9 mouse cellular contexts compared by ENCODE assay signal in the genomic region with DNA sequence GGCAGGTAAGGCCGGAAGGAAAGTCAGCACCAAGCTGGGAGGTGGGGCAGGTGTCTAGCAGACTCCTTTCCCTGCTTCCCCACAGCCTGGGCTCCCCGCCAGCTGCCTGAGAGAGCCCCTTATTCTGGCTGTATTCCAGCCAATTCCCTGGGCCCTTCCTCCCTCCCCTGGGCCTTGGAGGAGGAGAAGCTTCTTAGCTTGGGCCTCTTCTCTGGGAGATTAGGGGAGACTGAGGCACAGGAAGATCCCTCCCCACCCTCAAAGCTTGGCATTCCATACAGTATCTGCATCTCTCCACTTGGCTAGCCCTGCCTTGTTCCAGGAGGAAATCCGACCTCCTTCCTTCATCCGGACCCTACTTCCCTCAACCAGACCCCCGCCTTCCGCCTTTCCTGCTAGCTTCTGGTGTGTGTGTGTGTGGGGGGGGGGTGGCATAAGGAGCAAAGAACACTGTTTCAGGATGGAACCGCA. TPM values are rescaled to one million over a fixed set of nuclear protein-coding genes. Genes with fewer than 3 reads are reported as not detected.
DNase-seq lines count a peak whose midpoint lies in the region; ATAC-seq lines count a peak whose summit lies in the region.
"Had no signal": no experiment of that assay in that cellular context is flagged by ENCODE, and none has a peak within 500 bp of the region (broad histone marks: within the 10 kb centered on the region; RNA-seq: fewer than 3 reads in every experiment).

No protein-coding gene starts in this region.

- H3K4me3 ChIP-seq in forebrain, embryonic 12.5 days (replicated peaks): peak overlapping the region; percentile 75
- peak overlapping the region; percentile 91 for H3K4me3 ChIP-seq in intestine, embryonic 16.5 days (ENCODE audit: low read length)
- H3K4me3 ChIP-seq in midbrain, embryonic 14.5 days (replicated peaks; ENCODE audit: low read depth, low read length): peak overlapping the region; percentile 100
- H3K4me3 ChIP-seq: erythroblast, embryonic 14.5 days had no signal

- H3K27me3 ChIP-seq in forebrain, embryonic 12.5 days: peaks cover 27% of the 10 kb centered on the region
- peaks cover 3% of the 10 kb centered on the region; the same call in 1 of the 2 replicates for H3K27me3 ChIP-seq in intestine, embryonic 16.5 days (replicated peaks; ENCODE audit: control insufficient read depth, insufficient read depth, low read length)
- no peaks in the 10 kb centered on the region for H3K27me3 ChIP-seq in midbrain, embryonic 14.5 days (ENCODE audit: control insufficient read depth, insufficient read depth, low read length)

- H3K4me2 ChIP-seq in forebrain, embryonic 12.5 days: peak overlapping the region; percentile 89
- peak overlapping the region; percentile 97 for H3K4me2 ChIP-seq in intestine, embryonic 16.5 days (ENCODE audit: low read depth, low read length)
- H3K4me2 ChIP-seq in midbrain, embryonic 14.5 days (ENCODE audit: low read length): peak overlapping the region; percentile 67

- peak overlapping the region; percentile 94 for H3K27ac ChIP-seq in forebrain, embryonic 12.5 days
- H3K27ac ChIP-seq in intestine, embryonic 16.5 days (ENCODE audit: low read length): peak overlapping the region; percentile 87
- H3K27ac ChIP-seq in midbrain, embryonic 14.5 days (replicated peaks; ENCODE audit: low read depth, low read length): peak overlapping the region; percentile 98

- WGBS in forebrain, embryonic 12.5 days: 17% methylated on average over 7 of the region's 7 CpGs
- WGBS in intestine, embryonic 16.5 days: 16% methylated on average over 7 of the region's 7 CpGs
- WGBS in midbrain, embryonic 14.5 days: 22% methylated on average over 7 of the region's 7 CpGs

- no peaks in the 10 kb centered on the region for H3K9me3 ChIP-seq in forebrain, embryonic 12.5 days
- H3K9me3 ChIP-seq in intestine, embryonic 16.5 days (ENCODE audit: control insufficient read depth, low read length): no peaks in the 10 kb centered on the region
- H3K9me3 ChIP-seq in midbrain, embryonic 14.5 days (ENCODE audit: control insufficient read depth, low read length): no peaks in the 10 kb centered on the region

- peak; percentile 43 to 54 for DNase-seq in cerebellum, adult 18-20 months
- peak; percentile 80 for DNase-seq in MN1 (ENCODE audit: low spot score)
- peak; percentile 82 for DNase-seq in midbrain, embryonic 14.5 days
- no peak for DNase-seq in thymus, postnatal 25 days
- no peak for DNase-seq in urinary bladder, adult 18-20 months (ENCODE audit: low spot score in 2 of 2)

- H3K4me1 ChIP-seq in forebrain, embryonic 12.5 days: peaks cover 45% of the 10 kb centered on the region
- H3K4me1 ChIP-seq in intestine, embryonic 16.5 days (ENCODE audit: control insufficient read depth, insufficient read depth, low read length): peaks cover 27% of the 10 kb centered on the region
- peaks cover 30% of the 10 kb centered on the region for H3K4me1 ChIP-seq in midbrain, embryonic 14.5 days (ENCODE audit: control insufficient read depth, insufficient read depth, low read length)

- H3K36me3 ChIP-seq in forebrain, embryonic 12.5 days (replicated peaks): peaks cover 30% of the 10 kb centered on the region
- H3K36me3 ChIP-seq in intestine, embryonic 16.5 days (ENCODE audit: control insufficient read depth, insufficient read depth, low read length): 0 out of 2 replicates have a peak, but pooled peaks cover 5% of the 10 kb centered on the region
- H3K36me3 ChIP-seq in midbrain, embryonic 14.5 days (ENCODE audit: control insufficient read depth, insufficient read depth, low read length): peaks cover 28% of the 10 kb centered on the region

- H3K9ac ChIP-seq in forebrain, embryonic 12.5 days: peak overlapping the region; percentile 94
- H3K9ac ChIP-seq in intestine, embryonic 16.5 days (ENCODE audit: low read depth, low read length): peak overlapping the region; percentile 95
- H3K9ac ChIP-seq in midbrain, embryonic 14.5 days (replicated peaks; ENCODE audit: low read length): peak overlapping the region; percentile 100

- no peak for ATAC-seq in cerebellum, adult (ENCODE audit: insufficient number of reproducible peaks, low FRiP score, low TSS enrichment)
- ATAC-seq in forebrain, embryonic 12.5 days (ENCODE audit: low FRiP score): 0 out of 2 replicates have a peak, but pooled peaks have one; percentile 7
- ATAC-seq in intestine, embryonic 16.5 days: peak; percentile 50
- no peak for ATAC-seq in midbrain, embryonic 14.5 days (ENCODE audit: low FRiP score, low TSS enrichment)

RNA-seq across cellular contexts. Expression of gene Fam171a2, which starts 1.6 kb away (rescaled TPM):
- 13.3 and 15.2 TPM in 2 replicates for polyA plus RNA-seq in forebrain, embryonic 12.5 days (2016; fragmentation: Nextera tagmentation; extraction: Ambion mirVana)
- 0.86 and 1.8 TPM in 2 replicates for polyA plus RNA-seq in intestine, embryonic 16.5 days (2015; fragmentation: Nextera tagmentation; extraction: Ambion mirVana)
- polyA plus RNA-seq in midbrain, embryonic 14.5 days (2014; fragmentation: Nextera tagmentation; extraction: Ambion mirVana): 28.6 and 50.4 TPM in 2 replicates

RNA-seq across cellular contexts. Expression of gene Grn, which starts 15.8 kb away (rescaled TPM):
- polyA plus RNA-seq in forebrain, embryonic 12.5 days (2016; fragmentation: Nextera tagmentation; extraction: Ambion mirVana): 55.5 and 57.6 TPM in 2 replicates
- polyA plus RNA-seq in intestine, embryonic 16.5 days (2015; fragmentation: Nextera tagmentation; extraction: Ambion mirVana): 221 and 245 TPM in 2 replicates
- polyA plus RNA-seq in midbrain, embryonic 14.5 days (2014; fragmentation: Nextera tagmentation; extraction: Ambion mirVana): 33.1 and 45.5 TPM in 2 replicates

RNA-seq across cellular contexts. Expression of gene Itga2b, which starts 24.0 kb away (rescaled TPM):
- polyA plus RNA-seq in forebrain, embryonic 12.5 days (2016; fragmentation: Nextera tagmentation; extraction: Ambion mirVana): 3.5 and 4.5 TPM in 2 replicates
- 3.1 and 3.7 TPM in 2 replicates for polyA plus RNA-seq in intestine, embryonic 16.5 days (2015; fragmentation: Nextera tagmentation; extraction: Ambion mirVana)
- 5.4 and 7.7 TPM in 2 replicates for polyA plus RNA-seq in midbrain, embryonic 14.5 days (2014; fragmentation: Nextera tagmentation; extraction: Ambion mirVana)

RNA-seq across cellular contexts. Expression of gene Slc25a39, which starts 38.2 kb away (rescaled TPM):
- polyA plus RNA-seq in forebrain, embryonic 12.5 days (2016; fragmentation: Nextera tagmentation; extraction: Ambion mirVana): 173 TPM in 2 replicates
- polyA plus RNA-seq in intestine, embryonic 16.5 days (2015; fragmentation: Nextera tagmentation; extraction: Ambion mirVana): 366 and 376 TPM in 2 replicates
- 132 and 144 TPM in 2 replicates for polyA plus RNA-seq in midbrain, embryonic 14.5 days (2014; fragmentation: Nextera tagmentation; extraction: Ambion mirVana)

RNA-seq across cellular contexts. Expression of gene Rundc3a, which starts 52.7 kb away (rescaled TPM):
- polyA plus RNA-seq in forebrain, embryonic 12.5 days (2016; fragmentation: Nextera tagmentation; extraction: Ambion mirVana): 103 and 113 TPM in 2 replicates
- 6.0 and 6.8 TPM in 2 replicates for polyA plus RNA-seq in intestine, embryonic 16.5 days (2015; fragmentation: Nextera tagmentation; extraction: Ambion mirVana)
- polyA plus RNA-seq in midbrain, embryonic 14.5 days (2014; fragmentation: Nextera tagmentation; extraction: Ambion mirVana): 113 and 165 TPM in 2 replicates

Comparison
In these comparisons a context has a peak if more than half of its experiments do, and no peak if none do; other contexts are left out.
1. DNase-seq: peak in cerebellum, adult 18-20 months (2 of 2), MN1 (single experiment) and midbrain, embryonic 14.5 days (single experiment); none in thymus, postnatal 25 days (single experiment) and urinary bladder, adult 18-20 months (0 of 2).
2. ATAC-seq: peak in forebrain, embryonic 12.5 days (single experiment) and intestine, embryonic 16.5 days (single experiment); none in cerebellum, adult (single experiment) and midbrain, embryonic 14.5 days (single experiment).
3. Peak in every context shown above with its lines, with median percentiles within 50 percentile points of each other: H3K27ac ChIP-seq, H3K4me2 ChIP-seq, H3K4me3 ChIP-seq and H3K9ac ChIP-seq.